27 mouse cellular contexts compared by ENCODE assay signal in genomic region chr1:87505524-87505923, GRCm38 (mm10). TPM values are rescaled to one million over a fixed set of nuclear protein-coding genes. Genes with fewer than 3 reads are reported as not detected.
DNase-seq lines count a peak whose midpoint lies in the region; ATAC-seq and TF ChIP-seq lines count a peak whose summit lies in the region.
"Had no signal": no experiment of that assay in that cellular context is flagged by ENCODE, and none has a peak within 500 bp of the region (broad histone marks: within the 10 kb centered on the region; RNA-seq: fewer than 3 reads in every experiment).

No protein-coding gene starts in this region.

- TF ChIP-seq CTCF in left cerebral cortex, adult 2 months (IDR thresholded peaks at IDR 0.05): no peak

- H3K27ac ChIP-seq in left cerebral cortex, adult 2 months: peak overlapping the region; percentile 66

- no peak for DNase-seq in frontal cortex, postnatal 25 days (ENCODE audit: low spot score in 2 of 2)
- peak; percentile 61 for DNase-seq in heart, adult 11 months
- DNase-seq in heart, adult 18-20 months: no peak
- DNase-seq in left cerebral cortex, adult 2 months (ENCODE audit: extremely low spot score in 1 of 2, low spot score in 2 of 2): no peak
- DNase-seq in left cerebral cortex, postnatal 36 days (ENCODE audit: low spot score in 2 of 2): no peak
- peak; percentile 62 for DNase-seq in brain, adult 2 months (ENCODE audit: low read depth, low spot score)
- DNase-seq in layer of hippocampus, adult 11-12 months (ENCODE audit: low spot score): no peak
- DNase-seq: adrenal gland, adult 2 months; adrenal gland, adult 8-10 months; adrenal gland, postnatal 10 days; adrenal gland, postnatal 14 days; adrenal gland, postnatal 25 days; adrenal gland, postnatal 36 days; B cell, adult 2 months; cerebellum, adult 11 months; cerebellum, adult 11-12 months; cerebellum, adult 18-20 months had no signal

- intact Hi-C loops in left cerebral cortex, adult 2 months (cut with DNase I): loop anchor here (5.0 kb wide), 3 partner anchors 87 to 177 kb away; no protein-coding TSS in a partner anchor
- intact Hi-C loops in left cerebral cortex, postnatal 36 days (cut with DNase I): loop anchor here (5.0 kb wide), 3 partner anchors 87 to 217 kb away; no protein-coding TSS in a partner anchor

- H3K4me3 ChIP-seq in left cerebral cortex, adult 2 months: peak overlapping the region; percentile 31

- ATAC-seq in frontal cortex, adult (ENCODE audit: low TSS enrichment): peak; percentile 63
- ATAC-seq: activated CD4-positive, CD25-positive, alpha-beta regulatory T cell, adult 4 months; CD4-positive, CD25-positive, alpha-beta regulatory T cell, adult 4 months; Patski had no signal

RNA-seq across cellular contexts. Expression of gene Neu2, which starts 4.2 kb away (rescaled TPM):
- not detected for total RNA-seq in heart, adult 18-20 months (2021)
- total RNA-seq in left cerebral cortex, adult 2 months (2021): 1 to 10 TPM; 7.5 to 8.0 TPM
- total RNA-seq in left cerebral cortex, postnatal 36 days (2021): 1 to 10 TPM; 5.7 to 8.7 TPM
- total RNA-seq: adrenal gland, adult 18-20 months; adrenal gland, adult 2 months; adrenal gland, adult 8-10 months; adrenal gland, postnatal 14 days; adrenal gland, postnatal 25 days; adrenal gland, postnatal 36 days; CH12.LX; ES-E14; MEL had no signal

RNA-seq across cellular contexts. Expression of gene Snorc, which starts 35.5 kb away (rescaled TPM):
- total RNA-seq in heart, adult 18-20 months (2021): not detected
- under 1 TPM in 1 of 2 experiments, not detected in 1; 0.84 TPM for total RNA-seq in left cerebral cortex, adult 2 months (2021)
- not detected for total RNA-seq in left cerebral cortex, postnatal 36 days (2021)
- total RNA-seq: adrenal gland, adult 18-20 months; adrenal gland, adult 2 months; adrenal gland, adult 8-10 months; adrenal gland, postnatal 14 days; adrenal gland, postnatal 25 days; adrenal gland, postnatal 36 days; adrenal gland, postnatal 4 days; CH12.LX; ES-E14; G1E; MEL had no signal

Comparison
In these comparisons a context has a peak if more than half of its experiments do, and no peak if none do; other contexts are left out.
1. DNase-seq: peak in heart, adult 11 months (single experiment) and brain, adult 2 months (single experiment); none in frontal cortex, postnatal 25 days (0 of 2), heart, adult 18-20 months (0 of 2), left cerebral cortex, adult 2 months (0 of 2), left cerebral cortex, postnatal 36 days (0 of 2) and layer of hippocampus, adult 11-12 months (single experiment).
2. RNA of gene Neu2, which starts 4.2 kb away (total RNA-seq): 5.7 to 8.7 TPM in left cerebral cortex, postnatal 36 days and 7.5 to 8.0 TPM in left cerebral cortex, adult 2 months; not detected in heart, adult 18-20 months; every median in the first group is over 4 times any median in the second.